Mouse (Mus musculus): ENCODE measurements at regions not wholly inside any gene's neighbourhood (a gene's known extent, or its start where the extent isn't known, plus 50 kb on each side); places are given as distances from the start of the nearest gene placed in this dataset.
A peak's percentile ranks its signal among the peaks of the same experiment; 100 is the strongest.

GRCm38 (mm10) chr6:101473956-101474355 is 96.3 kb upstream of the Pdzrn3 start:
- no peak for DNase-seq

GRCm38 (mm10) chr6:101473257-101473925 is 95.7 kb upstream of the Pdzrn3 start:
- peak; percentile 57 to 66 for DNase-seq

GRCm38 (mm10) chr6:101464910-101465309 is 87.2 kb upstream of the Pdzrn3 start:
- DNase-seq = no peak

- no peak for DNase-seq
These were observed 86.2 kb upstream of the Pdzrn3 start for GRCm38 (mm10) chr6:101463812-101464320.

GRCm38 (mm10) chr6:101446720-101447119 is 69.0 kb upstream of the Pdzrn3 start:
- peak; percentile 4 to 9 for DNase-seq

- no peak for DNase-seq
These were observed 68.6 kb upstream of the Pdzrn3 start for GRCm38 (mm10) chr6:101446316-101446715.

- DNase-seq = no peak
These were observed 55.1 kb upstream of the Pdzrn3 start for GRCm38 (mm10) chr6:101432769-101433168.

GRCm38 (mm10) chr6:101429634-101430033 is 51.9 kb upstream of the Pdzrn3 start:
- no peak for DNase-seq

Data from layer of hippocampus, postnatal 36 days (tissue).